ENCODE assay signal across 8 mouse cellular contexts in the genomic region with DNA sequence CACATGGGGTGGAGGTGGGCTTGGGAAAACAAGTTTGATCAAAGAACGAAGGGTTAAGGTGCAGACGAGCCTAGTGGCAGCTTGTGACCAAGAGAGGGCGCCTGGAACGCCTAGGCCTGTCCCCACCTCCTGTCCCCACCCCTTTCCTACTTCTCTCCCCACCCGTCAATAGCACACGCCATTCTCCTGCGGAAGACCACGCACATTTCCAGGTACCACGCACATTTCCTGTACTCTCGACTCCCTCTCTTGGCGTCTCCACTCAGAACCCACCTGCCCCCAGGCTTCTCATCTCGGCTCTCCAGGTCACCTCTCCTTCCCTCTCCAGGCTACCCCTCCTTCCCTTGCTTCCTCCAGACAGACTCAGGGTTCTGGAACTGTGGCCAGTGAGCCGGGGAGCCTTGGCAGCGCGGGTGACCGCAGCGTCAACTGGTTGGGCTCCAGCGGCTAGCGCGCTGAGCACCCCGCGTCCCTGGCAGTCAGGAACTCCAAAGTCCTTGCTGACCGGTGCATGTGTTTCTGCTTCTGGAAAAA. TPM values are rescaled to one million over a fixed set of nuclear protein-coding genes. Genes with fewer than 3 reads are reported as not detected.
DNase-seq lines count a peak whose midpoint lies in the region; ATAC-seq and TF ChIP-seq lines count a peak whose summit lies in the region.

No protein-coding gene starts in this region.

- DNase-seq in 3134 (ENCODE audit: extremely low read depth, insufficient read length, low spot score) = peak; percentile 88
- DNase-seq in embryo, embryonic 10.5 days (ENCODE audit: low spot score) = peak; percentile 86
- DNase-seq in heart, adult 18-20 months = peak; percentile 88 to 90
- DNase-seq in midbrain, embryonic 14.5 days = peak; percentile 84
- DNase-seq in spleen, adult 2 months (ENCODE audit: low read depth in 1 of 2, low spot score in 2 of 2) = peak; percentile 36 to 68

- peak overlapping the region; percentile 54 for H3K4me3 ChIP-seq in intestine, postnatal 0 days (ENCODE audit: low read depth, low read length)
- H3K4me3 ChIP-seq in limb, embryonic 15.5 days = peak overlapping the region; percentile 64
- peak overlapping the region; percentile 33 for H3K4me3 ChIP-seq in midbrain, embryonic 14.5 days (replicated peaks; ENCODE audit: low read depth, low read length)
- H3K4me3 ChIP-seq in spleen, adult 2 months (ENCODE audit: extremely low read depth, insufficient read depth, insufficient read length) = peak overlapping the region; percentile 68

- peak; percentile 84 for ATAC-seq in activated CD4-positive, CD25-positive, alpha-beta regulatory T cell, adult 4 months
- peak; percentile 41 for ATAC-seq in intestine, postnatal 0 days
- ATAC-seq in limb, embryonic 15.5 days (ENCODE audit: insufficient number of reproducible peaks, low FRiP score, low TSS enrichment, low read depth) = peak; percentile 53; the same call in 1 of the 2 replicates
- ATAC-seq in midbrain, embryonic 14.5 days (ENCODE audit: low FRiP score, low TSS enrichment) = peak; percentile 41; the same call in 1 of the 2 replicates

- H3K4me2 ChIP-seq in intestine, postnatal 0 days (replicated peaks; ENCODE audit: low read depth) = peak overlapping the region; percentile 95
- H3K4me2 ChIP-seq in limb, embryonic 15.5 days = peak overlapping the region; percentile 83
- peak overlapping the region; percentile 76 for H3K4me2 ChIP-seq in midbrain, embryonic 14.5 days (ENCODE audit: low read length)

- H3K9me3 ChIP-seq in intestine, postnatal 0 days (ENCODE audit: control insufficient read depth) = no peaks in the 10 kb centered on the region
- no peaks in the 10 kb centered on the region for H3K9me3 ChIP-seq in limb, embryonic 15.5 days
- H3K9me3 ChIP-seq in midbrain, embryonic 14.5 days (ENCODE audit: control insufficient read depth, low read length) = no peaks in the 10 kb centered on the region

- WGBS in intestine, postnatal 0 days = under 1% methylated on average over 23 of the region's 23 CpGs
- WGBS in limb, embryonic 15.5 days = under 1% methylated on average over 23 of the region's 23 CpGs
- WGBS in midbrain, embryonic 14.5 days = 2% methylated on average over 23 of the region's 23 CpGs
- WGBS in spleen, adult 2 months = 2% methylated on average over 23 of the region's 23 CpGs

- peaks cover 12% of the 10 kb centered on the region for H3K4me1 ChIP-seq in intestine, postnatal 0 days (replicated peaks; ENCODE audit: control insufficient read depth, insufficient read depth, low read length)
- peaks cover 77% of the 10 kb centered on the region for H3K4me1 ChIP-seq in limb, embryonic 15.5 days
- peaks cover 32% of the 10 kb centered on the region for H3K4me1 ChIP-seq in midbrain, embryonic 14.5 days (ENCODE audit: control insufficient read depth, insufficient read depth, low read length)
- H3K4me1 ChIP-seq in spleen, adult 2 months (ENCODE audit: control insufficient read depth, insufficient read depth, insufficient read length) = peaks cover 8% of the 10 kb centered on the region; the same call in 1 of the 2 replicates

- TF ChIP-seq CTCF in intestine, postnatal 0 days (IDR thresholded peaks at IDR 0.05; ENCODE audit: low read depth) = peak; percentile 91
- TF ChIP-seq CTCF in spleen, adult 2 months (IDR thresholded peaks at IDR 0.05; ENCODE audit: extremely low read depth, insufficient read depth, insufficient read length, insufficient replicate concordance) = peak; percentile 69

- no peaks in the 10 kb centered on the region; the same call in 1 of the 2 replicates for H3K36me3 ChIP-seq in intestine, postnatal 0 days (ENCODE audit: control insufficient read depth, insufficient read depth)
- H3K36me3 ChIP-seq in limb, embryonic 15.5 days = peaks cover 3% of the 10 kb centered on the region
- no peaks in the 10 kb centered on the region for H3K36me3 ChIP-seq in midbrain, embryonic 14.5 days (ENCODE audit: control insufficient read depth, insufficient read depth, low read length)
- no peaks in the 10 kb centered on the region for H3K36me3 ChIP-seq in spleen, adult 2 months (ENCODE audit: control insufficient read depth, insufficient read depth, low read length)

- H3K27ac ChIP-seq in intestine, postnatal 0 days (ENCODE audit: low read depth, low read length) = peak overlapping the region; percentile 77
- H3K27ac ChIP-seq in limb, embryonic 15.5 days = peak overlapping the region; percentile 77
- H3K27ac ChIP-seq in midbrain, embryonic 14.5 days (replicated peaks; ENCODE audit: low read depth, low read length) = no peak overlapping the region
- H3K27ac ChIP-seq in spleen, adult 2 months (ENCODE audit: insufficient read depth, low read length) = peak overlapping the region; percentile 30; the same call in 1 of the 2 replicates

- peak overlapping the region; percentile 59 for H3K9ac ChIP-seq in intestine, postnatal 0 days (ENCODE audit: low read depth, low read length)
- peak overlapping the region; percentile 51 for H3K9ac ChIP-seq in limb, embryonic 15.5 days
- peak overlapping the region; percentile 47; the same call in 1 of the 2 replicates for H3K9ac ChIP-seq in midbrain, embryonic 14.5 days (replicated peaks; ENCODE audit: low read length)

- no peak for TF ChIP-seq POLR2A in spleen, adult 2 months (IDR thresholded peaks at IDR 0.05; ENCODE audit: low read depth, low read length)

- H3K27me3 ChIP-seq in intestine, postnatal 0 days (replicated peaks; ENCODE audit: control insufficient read depth, insufficient read depth, low read length) = no peaks in the 10 kb centered on the region
- H3K27me3 ChIP-seq in limb, embryonic 15.5 days = no peaks in the 10 kb centered on the region
- no peaks in the 10 kb centered on the region for H3K27me3 ChIP-seq in midbrain, embryonic 14.5 days (ENCODE audit: control insufficient read depth, insufficient read depth, low read length)
- H3K27me3 ChIP-seq in spleen, adult 2 months (ENCODE audit: control insufficient read depth, insufficient read depth, low read length) = no peaks in the 10 kb centered on the region

RNA-seq across cellular contexts. Expression of a gene that starts 1.1 kb away (rescaled TPM):
- 10 to 100 TPM; 12.7 to 13.0 TPM for polyA plus RNA-seq in activated CD4-positive, CD25-positive, alpha-beta regulatory T cell, adult 4 months (2017; shearing (Covaris generic))
- 10 to 100 TPM; 19.0 to 19.6 TPM for total RNA-seq in heart, adult 18-20 months (2021)
- 20.8 and 21.0 TPM in 2 replicates for polyA plus RNA-seq in intestine, postnatal 0 days (2015; fragmentation: Nextera tagmentation; extraction: Ambion mirVana)
- polyA plus RNA-seq in limb, embryonic 15.5 days (2015; fragmentation: Nextera tagmentation; extraction: Ambion mirVana) = 75.0 TPM in 2 replicates
- polyA plus RNA-seq in midbrain, embryonic 14.5 days (2014; fragmentation: Nextera tagmentation; extraction: Ambion mirVana) = 51.2 and 68.8 TPM in 2 replicates
- 11.5 and 12.7 TPM in 2 replicates for polyA plus RNA-seq in spleen, adult 2 months (2012; rRNA removed)

RNA-seq across cellular contexts. Expression of a gene that starts 1.3 kb away (rescaled TPM):
- 10 to 100 TPM in 1 of 2 experiments, 1 to 10 TPM in 1; 8.1 to 10.1 TPM for polyA plus RNA-seq in activated CD4-positive, CD25-positive, alpha-beta regulatory T cell, adult 4 months (2017; shearing (Covaris generic))
- 1 to 10 TPM; 8.5 to 8.6 TPM for total RNA-seq in heart, adult 18-20 months (2021)
- polyA plus RNA-seq in intestine, postnatal 0 days (2015; fragmentation: Nextera tagmentation; extraction: Ambion mirVana) = 35.9 and 38.1 TPM in 2 replicates
- polyA plus RNA-seq in limb, embryonic 15.5 days (2015; fragmentation: Nextera tagmentation; extraction: Ambion mirVana) = 38.9 and 40.8 TPM in 2 replicates
- 6.0 and 6.8 TPM in 2 replicates for polyA plus RNA-seq in midbrain, embryonic 14.5 days (2014; fragmentation: Nextera tagmentation; extraction: Ambion mirVana)
- 14.6 and 16.7 TPM in 2 replicates for polyA plus RNA-seq in spleen, adult 2 months (2012; rRNA removed)

RNA-seq across cellular contexts. Expression of a gene that starts 4.5 kb away (rescaled TPM):
- 1 to 10 TPM; 4.5 to 4.8 TPM for polyA plus RNA-seq in activated CD4-positive, CD25-positive, alpha-beta regulatory T cell, adult 4 months (2017; shearing (Covaris generic))
- total RNA-seq in heart, adult 18-20 months (2021) = 10 to 100 TPM; 61.1 to 63.2 TPM
- polyA plus RNA-seq in intestine, postnatal 0 days (2015; fragmentation: Nextera tagmentation; extraction: Ambion mirVana) = 13.8 and 15.7 TPM in 2 replicates
- 83.2 and 91.4 TPM in 2 replicates for polyA plus RNA-seq in limb, embryonic 15.5 days (2015; fragmentation: Nextera tagmentation; extraction: Ambion mirVana)
- polyA plus RNA-seq in midbrain, embryonic 14.5 days (2014; fragmentation: Nextera tagmentation; extraction: Ambion mirVana) = 219 and 247 TPM in 2 replicates
- polyA plus RNA-seq in spleen, adult 2 months (2012; rRNA removed) = 15.8 and 22.4 TPM in 2 replicates

RNA-seq across cellular contexts. Expression of a gene that starts 10.4 kb away (rescaled TPM):
- polyA plus RNA-seq in activated CD4-positive, CD25-positive, alpha-beta regulatory T cell, adult 4 months (2017; shearing (Covaris generic)) = 1 to 10 TPM; 9.3 to 10.0 TPM
- 10 to 100 TPM; 26.1 to 26.8 TPM for total RNA-seq in heart, adult 18-20 months (2021)
- 42.2 and 43.2 TPM in 2 replicates for polyA plus RNA-seq in intestine, postnatal 0 days (2015; fragmentation: Nextera tagmentation; extraction: Ambion mirVana)
- 42.2 and 48.6 TPM in 2 replicates for polyA plus RNA-seq in limb, embryonic 15.5 days (2015; fragmentation: Nextera tagmentation; extraction: Ambion mirVana)
- 19.1 and 21.6 TPM in 2 replicates for polyA plus RNA-seq in midbrain, embryonic 14.5 days (2014; fragmentation: Nextera tagmentation; extraction: Ambion mirVana)
- polyA plus RNA-seq in spleen, adult 2 months (2012; rRNA removed) = 7.7 and 9.2 TPM in 2 replicates

RNA-seq across cellular contexts. Expression of a gene that starts 17.2 kb away (rescaled TPM):
- polyA plus RNA-seq in activated CD4-positive, CD25-positive, alpha-beta regulatory T cell, adult 4 months (2017; shearing (Covaris generic)) = not detected
- not detected for total RNA-seq in heart, adult 18-20 months (2021)
- 0.17 and 0.26 TPM in 2 replicates for polyA plus RNA-seq in intestine, postnatal 0 days (2015; fragmentation: Nextera tagmentation; extraction: Ambion mirVana)
- 0.37 and 0.55 TPM in 2 replicates for polyA plus RNA-seq in limb, embryonic 15.5 days (2015; fragmentation: Nextera tagmentation; extraction: Ambion mirVana)
- 0.93 and 1.00 TPM in 2 replicates for polyA plus RNA-seq in midbrain, embryonic 14.5 days (2014; fragmentation: Nextera tagmentation; extraction: Ambion mirVana)
- 0.28 and 0.66 TPM in 2 replicates for polyA plus RNA-seq in spleen, adult 2 months (2012; rRNA removed)
